Mouse (Mus musculus) brown adipose tissue, adult 24 weeks (tissue): Measurements from ENCODE around the gene Xpnpep1. TPM values are rescaled to one million over a fixed set of nuclear protein-coding genes. Genes with fewer than 3 reads are reported as not detected.

Experiments
- H3K27ac ChIP-seq: fragments of 200-500 bp; replicated peaks from 2 replicates; pipeline ENCODE4 v1.5.1; 2012; ENCODE audit warnings: low read depth, mild to moderate bottlenecking, low read length
- H3K4me1 ChIP-seq: fragments of 200-500 bp; 2 replicates; pipeline ENCODE4 v1.6.1; 2012; ENCODE audit warnings: low read length, mixed read lengths; ENCODE audit not compliant: control insufficient read depth, insufficient read depth, insufficient read length
- H3K4me3 ChIP-seq: fragments of 200-500 bp; 2 replicates; pipeline ENCODE4 v1.5.1; 2012; ENCODE audit warnings: low read depth, mild to moderate bottlenecking, low read length, moderate library complexity; ENCODE audit not compliant: insufficient read depth
- polyA plus RNA-seq: library from polyadenylated mRNA; stranded (reverse); fragments of >200 nt; gene quantifications from 2 replicates; pipeline ENCODE4 v1.2.4, GENCODE M21; 2012; ENCODE audit not compliant: missing spikeins, insufficient read depth, insufficient read length

Gene Xpnpep1
- polyA plus RNA-seq, 1 experiment: 44.5 TPM

DNA sequence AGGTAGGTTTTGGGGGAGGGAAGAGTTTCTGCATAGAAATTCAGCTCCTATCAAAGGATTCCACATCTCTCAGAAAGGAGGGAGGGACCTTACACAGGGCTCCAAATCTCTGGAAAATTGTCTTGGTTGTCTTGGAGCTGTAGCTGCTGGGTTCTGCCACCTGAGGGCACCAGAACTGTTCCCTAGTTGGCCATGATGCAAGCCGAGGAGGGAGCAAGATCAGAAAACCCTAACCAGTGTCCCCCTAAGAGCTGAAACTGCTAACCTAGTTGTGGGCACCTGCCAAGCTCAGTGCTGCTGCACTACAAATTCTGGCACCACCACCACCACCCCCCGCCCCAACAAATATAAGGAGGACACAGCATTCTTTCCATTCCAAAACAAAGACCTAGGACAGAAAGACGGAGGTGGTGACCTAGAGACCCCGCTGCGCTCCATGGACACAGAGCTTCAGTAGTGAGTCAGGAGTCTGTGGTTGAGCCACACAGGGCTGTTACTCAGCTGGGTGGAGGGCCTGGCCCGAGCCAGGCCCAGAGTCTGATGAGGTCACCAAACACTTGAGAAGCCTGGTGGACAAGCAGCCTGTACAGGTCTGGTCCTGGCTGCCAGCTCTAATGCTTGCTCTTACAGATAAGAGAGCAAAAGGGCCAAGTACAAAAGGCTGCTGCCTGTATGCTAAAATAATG is 31.9 kb downstream of the Xpnpep1 start:
- Histone ChIP-seq H3K27ac (no peak overlapping the region), H3K4me3 (no peak overlapping the region), H3K4me1 (no peaks in the 10 kb centered on the region)

GRCm38 (mm10) chr19:53005978-53006377 is 34.0 kb downstream of the Xpnpep1 start:
- Histone ChIP-seq H3K27ac (no peak overlapping the region), H3K4me3 (no peak overlapping the region), H3K4me1 (no peaks in the 10 kb centered on the region)

DNA sequence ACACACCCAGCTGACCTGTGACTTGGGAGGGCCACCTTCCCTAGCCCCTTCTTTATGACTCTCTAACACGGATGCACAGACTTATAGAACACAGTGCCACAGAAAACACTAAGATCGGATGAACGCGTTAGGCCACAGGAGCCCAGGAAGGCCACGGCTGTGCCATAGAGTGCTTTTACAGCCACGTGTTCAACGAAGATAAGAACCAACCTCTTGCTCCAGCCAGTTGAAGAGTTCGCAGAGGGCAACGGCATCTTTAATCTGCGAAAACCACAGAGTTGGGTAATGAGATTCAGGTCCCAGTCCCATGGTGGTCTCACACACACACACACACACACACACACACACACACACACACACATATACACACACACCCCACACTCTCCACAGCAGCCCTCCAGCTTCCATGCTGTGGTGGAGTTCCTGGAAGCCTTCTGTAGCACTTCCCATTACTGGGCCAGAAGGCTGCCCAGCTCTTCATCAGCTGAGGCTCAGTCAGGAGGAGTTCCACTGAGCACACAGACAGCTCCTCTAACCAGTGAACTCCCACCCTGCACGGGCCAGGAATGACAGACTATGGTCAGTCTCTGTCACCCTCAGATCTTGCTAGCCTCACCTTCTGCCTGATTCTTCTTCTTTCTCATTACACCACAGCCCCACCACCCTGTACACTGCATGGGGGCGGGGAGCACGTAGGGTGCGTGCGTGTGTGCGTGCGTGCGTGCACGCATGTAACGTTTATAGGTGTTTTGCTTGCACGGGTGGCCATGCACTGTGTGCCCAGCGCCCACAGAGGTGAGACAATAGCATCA is 36.3 kb downstream of the Xpnpep1 start:
- H3K27ac ChIP-seq: no peak overlapping the region
- H3K4me1 ChIP-seq: no peaks in the 10 kb centered on the region
- H3K4me3 ChIP-seq: no peak overlapping the region

DNA sequence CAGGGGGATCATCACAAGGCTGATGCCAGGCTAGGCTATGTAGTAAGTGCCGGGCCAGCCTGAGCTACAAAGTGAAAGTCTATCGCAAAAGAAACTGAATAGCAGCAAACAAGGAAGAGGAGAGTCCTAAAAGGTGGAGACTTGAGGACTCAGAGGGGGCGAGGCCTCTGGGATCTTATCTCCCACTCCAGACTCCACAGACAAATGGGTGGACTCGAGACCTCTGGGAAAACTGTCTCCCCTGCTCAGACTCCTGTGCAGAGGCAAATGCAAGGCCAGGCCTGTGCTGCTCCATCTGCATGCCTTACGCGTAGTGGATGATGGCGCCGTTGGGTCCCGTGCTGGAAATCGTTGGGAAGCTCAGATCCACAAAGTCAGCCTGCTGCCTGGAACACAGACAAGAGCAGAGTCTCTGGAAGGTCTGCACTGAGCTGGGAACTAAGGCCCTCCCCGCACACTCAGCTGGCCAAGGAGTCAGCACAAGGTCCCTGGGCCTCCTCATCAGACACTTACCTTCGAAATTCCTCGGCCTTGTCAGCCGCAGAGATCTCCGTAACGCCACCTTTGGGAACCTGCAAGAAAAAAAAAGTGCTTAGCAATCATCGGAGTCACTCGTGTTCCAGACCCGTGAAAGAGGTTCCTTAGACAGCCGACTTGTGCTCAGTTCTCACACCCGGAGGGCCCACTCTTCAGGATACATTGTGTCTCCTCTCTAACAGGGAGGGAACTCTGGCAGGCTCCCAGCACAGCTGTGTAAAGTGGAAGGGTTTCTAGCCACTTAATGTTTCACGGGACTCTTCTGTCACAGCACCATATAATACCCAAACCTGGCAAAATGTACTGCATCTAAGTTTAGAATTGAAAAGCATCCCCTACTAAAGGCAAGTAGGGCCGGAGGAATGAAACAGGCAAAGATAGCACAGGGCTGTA is 37.6 kb downstream of the Xpnpep1 start:
- Histone ChIP-seq H3K4me3 (no peak overlapping the region), H3K27ac (no peak overlapping the region), H3K4me1 (no peaks in the 10 kb centered on the region)

- Histone ChIP-seq H3K4me3 (no peak overlapping the region), H3K4me1 (no peaks in the 10 kb centered on the region), H3K27ac (no peak overlapping the region)
These were observed 47.1 kb downstream of the Xpnpep1 start for GRCm38 (mm10) chr19:52992880-52993440.

GRCm38 (mm10) chr19:52991924-52992323 is 48.1 kb downstream of the Xpnpep1 start:
- Histone ChIP-seq H3K27ac (no peak overlapping the region), H3K4me3 (no peak overlapping the region), H3K4me1 (no peaks in the 10 kb centered on the region)

GRCm38 (mm10) chr19:52979020-52979711 is 60.8 kb downstream of the Xpnpep1 start:
- H3K4me3 ChIP-seq: no peak overlapping the region
- no peak overlapping the region for H3K27ac ChIP-seq

GRCm38 (mm10) chr19:52975564-52976185 is 64.3 kb downstream of the Xpnpep1 start:
- Histone ChIP-seq H3K27ac (no peak overlapping the region), H3K4me1 (no peaks in the 10 kb centered on the region), H3K4me3 (no peak overlapping the region)

More at GRCm38 (mm10) chr19:52979020-52979711, 60.8 kb downstream of the Xpnpep1 start:
- no peaks in the 10 kb centered on the region for H3K4me1 ChIP-seq

- Histone ChIP-seq H3K27ac (no peak overlapping the region), H3K4me1 (no peaks in the 10 kb centered on the region)
These were observed 73.7 kb downstream of the Xpnpep1 start for GRCm38 (mm10) chr19:52966339-52966738.

DNA sequence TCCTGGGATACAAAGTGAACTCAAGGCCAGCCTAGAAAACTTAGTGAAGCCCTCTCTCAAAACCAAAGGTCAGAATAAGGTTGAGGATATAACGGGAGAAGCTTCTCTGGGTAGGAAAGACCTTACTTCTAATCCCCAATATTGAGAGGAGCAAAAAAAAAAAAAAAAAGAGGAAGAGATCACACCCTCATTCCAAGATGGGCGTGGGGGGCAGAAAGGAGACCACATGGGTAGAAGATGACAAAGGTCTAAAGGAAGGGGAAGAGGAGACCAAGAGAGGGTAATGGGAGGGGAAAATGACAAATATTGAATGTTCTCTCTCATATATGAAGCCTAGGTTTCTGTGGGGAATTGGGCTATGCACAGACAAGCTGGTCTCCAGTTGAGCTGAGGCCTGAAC is 77.3 kb downstream of the Xpnpep1 start:
- H3K27ac ChIP-seq: no peak overlapping the region
- H3K4me3 ChIP-seq: no peak overlapping the region
- no peaks in the 10 kb centered on the region for H3K4me1 ChIP-seq

More at GRCm38 (mm10) chr19:52966339-52966738, 73.7 kb downstream of the Xpnpep1 start:
- H3K4me3 ChIP-seq: no peak overlapping the region

- H3K4me1 ChIP-seq: no peaks in the 10 kb centered on the region
- H3K27ac ChIP-seq: no peak overlapping the region
- H3K4me3 ChIP-seq: no peak overlapping the region
These were observed 117.1 kb downstream of the Xpnpep1 start for GRCm38 (mm10) chr19:52922678-52923495.

- Histone ChIP-seq H3K4me3 (no peak overlapping the region), H3K27ac (no peak overlapping the region), H3K4me1 (no peaks in the 10 kb centered on the region)
These were observed 135.8 kb downstream of the Xpnpep1 start for GRCm38 (mm10) chr19:52904182-52904581.

DNA sequence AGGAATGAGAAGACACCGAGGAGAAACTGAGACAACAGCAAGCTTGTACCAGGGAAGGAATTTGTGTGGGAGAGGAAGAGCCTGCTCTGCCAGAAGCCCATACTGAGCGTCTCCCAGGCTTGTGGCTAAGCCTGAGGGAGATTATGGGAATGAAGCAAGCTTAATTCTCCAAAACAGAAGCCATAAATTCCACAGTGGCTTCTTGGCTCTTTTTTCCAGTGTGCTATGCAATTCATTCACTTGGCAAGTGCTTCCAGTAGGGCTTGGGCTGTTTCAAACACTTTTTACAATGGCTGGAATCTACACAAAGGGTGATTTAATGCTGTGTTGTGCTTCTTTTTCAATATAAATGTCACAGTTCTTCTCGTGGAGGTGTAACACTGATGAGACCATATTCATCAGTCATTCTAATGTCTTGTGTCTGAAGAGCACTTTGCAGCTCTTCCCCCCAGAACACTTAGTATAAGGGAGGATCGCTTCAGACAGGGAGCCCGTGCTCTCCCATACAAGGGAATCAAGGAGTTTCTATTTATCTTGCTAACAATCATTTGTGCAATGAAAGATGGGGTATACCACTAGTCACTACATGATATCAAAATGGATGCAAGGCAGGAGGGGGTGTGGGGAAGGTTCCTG is 148.1 kb downstream of the Xpnpep1 start:
- H3K4me1 ChIP-seq: no peaks in the 10 kb centered on the region
- H3K27ac ChIP-seq: no peak overlapping the region
- no peak overlapping the region for H3K4me3 ChIP-seq
